Mouse (Mus musculus) myocyte (in vitro differentiated cells): ENCODE measurements around the gene Peli1.

Source experiments
- CEBPB ChIP-seq: IDR thresholded peaks from 2 replicates; pipeline ENCODE4 v1.6.1; 2011; ENCODE audit warnings: mild to moderate bottlenecking, moderate library complexity; ENCODE audit not compliant: poor library complexity, insufficient read depth, severe bottlenecking
- E2F4 ChIP-seq: IDR thresholded peaks from one replicate; pipeline ENCODE4 v1.6.1; 2011; ENCODE audit warnings: mild to moderate bottlenecking, control low read depth, moderate library complexity; ENCODE audit not compliant: insufficient read depth
- MAX ChIP-seq: IDR thresholded peaks from one replicate; pipeline ENCODE4 v1.6.1; 2011; ENCODE audit warnings: low read depth, mild to moderate bottlenecking, control low read depth
- MYOD1 ChIP-seq, 3 experiments: IDR thresholded peaks; one replicate each; pipeline ENCODE4 v1.6.1; 2011; ENCODE audit warnings: control low read depth in 2 of 3, low read depth in 2 of 3, mild to moderate bottlenecking in 2 of 3, moderate library complexity in 1 of 3; ENCODE audit not compliant: insufficient read length in 2 of 3, control insufficient read depth in 1 of 3
- MYOG ChIP-seq, 3 experiments: IDR thresholded peaks; one replicate each; pipeline ENCODE4 v1.6.1; 2011; ENCODE audit warnings: control low read depth in 2 of 3, low read depth in 2 of 3, mild to moderate bottlenecking in 2 of 3; ENCODE audit not compliant: insufficient read length in 2 of 3, control insufficient read depth in 1 of 3, insufficient read depth in 1 of 3
- POLR2A ChIP-seq: IDR thresholded peaks from one replicate; pipeline ENCODE4 v1.6.1; 2011; ENCODE audit warnings: low read depth, mild to moderate bottlenecking, control low read depth, moderate library complexity; ENCODE audit not compliant: insufficient read length
- POLR2AphosphoS2 ChIP-seq: IDR thresholded peaks from one replicate; pipeline ENCODE4 v1.6.1; 2011; ENCODE audit warnings: low read depth, control low read depth; ENCODE audit not compliant: insufficient read length
- SRF ChIP-seq: IDR thresholded peaks from one replicate; pipeline ENCODE4 v1.6.1; 2011; ENCODE audit warnings: low read depth; ENCODE audit not compliant: control insufficient read depth, insufficient read length
- TCF12 ChIP-seq: IDR thresholded peaks from one replicate; pipeline ENCODE4 v1.6.1; 2011; ENCODE audit warnings: mild to moderate bottlenecking, control low read depth; ENCODE audit not compliant: poor library complexity, insufficient read depth, severe bottlenecking
- TCF3 ChIP-seq: IDR thresholded peaks from one replicate; pipeline ENCODE4 v1.6.1; 2011; ENCODE audit warnings: low read depth, control low read depth; ENCODE audit not compliant: insufficient read length
- USF1 ChIP-seq: IDR thresholded peaks from one replicate; pipeline ENCODE4 v1.6.1; 2011; ENCODE audit warnings: low read depth, mild to moderate bottlenecking, control low read depth, moderate library complexity

GRCm38 (mm10) chr11:21175063-21175462 lies 84.0 kb downstream of the Peli1 start:
- no peak for TF ChIP-seq USF1
- no peak for TF ChIP-seq POLR2A
- no peak for TF ChIP-seq MAX
- TF ChIP-seq CEBPB = no peak
- TF ChIP-seq POLR2AphosphoS2 = no peak
- TF ChIP-seq MYOG (IDR thresholded peaks at IDR 0.05; ENCODE audit: control insufficient read depth in 1 of 3, insufficient read depth in 1 of 3, insufficient read length in 2 of 3, low read depth in 2 of 3) = no peak
- TF ChIP-seq E2F4 = no peak
- TF ChIP-seq MYOD1 (IDR thresholded peaks at IDR 0.05; ENCODE audit: control insufficient read depth in 1 of 3, insufficient read length in 2 of 3, low read depth in 2 of 3) = no peak
- no peak for TF ChIP-seq TCF3
- TF ChIP-seq TCF12 = no peak
- no peak for TF ChIP-seq SRF
